Mouse (Mus musculus): ENCODE results near the gene Rec114.

The Rec114 gene

GRCm38 (mm10) chr9:58743702-58744248 is at the start of gene Rec114:
Gene Rec114, minus strand, starts transcription at chr9:58743964.
- peak in 1 of 2 experiments; percentile 24 for DNase-seq

GRCm38 (mm10) chr9:58789476-58789875 is 45.7 kb upstream of the Rec114 start:
- peak; percentile 50 to 53 for DNase-seq

- peak in 1 of 2 experiments; percentile 35 for DNase-seq
These were observed 31.6 kb upstream of the Rec114 start for GRCm38 (mm10) chr9:58775363-58775762.

- no peak for DNase-seq
These were observed 31.0 kb upstream of the Rec114 start for GRCm38 (mm10) chr9:58774761-58775160.

- no peak for DNase-seq
These were observed 26.2 kb upstream of the Rec114 start for GRCm38 (mm10) chr9:58769943-58770342.

- DNase-seq = no peak
These were observed 23.5 kb upstream of the Rec114 start for GRCm38 (mm10) chr9:58766959-58767955.

GRCm38 (mm10) chr9:58764354-58764753 is 20.6 kb upstream of the Rec114 start:
- DNase-seq = no peak

GRCm38 (mm10) chr9:58763114-58763513 is 19.4 kb upstream of the Rec114 start:
- DNase-seq = no peak

- DNase-seq = no peak
These were observed 18.3 kb upstream of the Rec114 start for GRCm38 (mm10) chr9:58762086-58762485.

- peak; percentile 27 to 39 for DNase-seq
These were observed 15.0 kb upstream of the Rec114 start for GRCm38 (mm10) chr9:58758754-58759153.

- no peak for DNase-seq
These were observed 12.8 kb upstream of the Rec114 start for GRCm38 (mm10) chr9:58756371-58757132.

- no peak for DNase-seq
These were observed 9.8 kb upstream of the Rec114 start for GRCm38 (mm10) chr9:58753606-58754005.

- no peak for DNase-seq
These were observed 4.4 kb upstream of the Rec114 start for GRCm38 (mm10) chr9:58748142-58748541.

- DNase-seq = peak; percentile 23 to 30
These were observed 3.6 kb upstream of the Rec114 start for GRCm38 (mm10) chr9:58747328-58747755.

GRCm38 (mm10) chr9:58742692-58743091 is 1.1 kb downstream of the Rec114 start:
- no peak for DNase-seq

GRCm38 (mm10) chr9:58741369-58741768 is 2.4 kb downstream of the Rec114 start:
- peak in 1 of 2 experiments; percentile 15 for DNase-seq

GRCm38 (mm10) chr9:58739791-58740190 is 4.0 kb downstream of the Rec114 start:
- DNase-seq = no peak

- no peak for DNase-seq
These were observed 20.6 kb downstream of the Rec114 start for GRCm38 (mm10) chr9:58723165-58723564.

- no peak for DNase-seq
These were observed 21.6 kb downstream of the Rec114 start for GRCm38 (mm10) chr9:58722151-58722550.

- no peak for DNase-seq
These were observed 22.7 kb downstream of the Rec114 start for GRCm38 (mm10) chr9:58721021-58721420.

GRCm38 (mm10) chr9:58720167-58720566 is 23.6 kb downstream of the Rec114 start:
- no peak for DNase-seq

GRCm38 (mm10) chr9:58719471-58719870 is 24.3 kb downstream of the Rec114 start:
- no peak for DNase-seq

GRCm38 (mm10) chr9:58718964-58719363 is 24.8 kb downstream of the Rec114 start:
- DNase-seq = no peak

Measured in cerebellum, postnatal 10 days (tissue).